Mouse (Mus musculus) forebrain, postnatal 0 days (tissue): Measurements from ENCODE around the gene Galnt11. TPM values are rescaled to one million over a fixed set of nuclear protein-coding genes. Genes with fewer than 3 reads are reported as not detected.
"Not testable (repeated sequence)": the region's sequence is repeated elsewhere in the genome, so short reads cannot be mapped to it uniquely, and the experiment has no call there.

Experiments
- ATAC-seq: fragments of 200-750 bp; cut with Nextera tagmentation; 2 replicates; pipeline ENCODE4 v1.8.0; 2017; ENCODE audit warnings: mild to moderate bottlenecking, moderate library complexity
- DNase-seq: peaks from one replicate; pipeline ENCODE4 v3.0.0-alpha.2; 2015
- H3K27ac ChIP-seq: fragments of 300-500 bp; sonication (generic); 2 replicates; pipeline ENCODE4 v1.5.1; 2014; ENCODE audit warnings: low read depth, mild to moderate bottlenecking, antibody characterized with exemption, low read length, moderate library complexity, mixed read lengths
- H3K27me3 ChIP-seq: fragments of 300-500 bp; sonication (generic); 2 replicates; pipeline ENCODE4 v1.6.1; 2014; ENCODE audit warnings: mild to moderate bottlenecking, low read length, mixed read lengths; ENCODE audit not compliant: insufficient read depth
- H3K36me3 ChIP-seq: fragments of 300-500 bp; sonication (generic); 2 replicates; pipeline ENCODE4 v1.6.1; 2014; ENCODE audit warnings: mild to moderate bottlenecking, moderate library complexity; ENCODE audit not compliant: insufficient read depth
- H3K4me1 ChIP-seq: fragments of 300-500 bp; sonication (generic); 2 replicates; pipeline ENCODE4 v1.6.1; 2014; ENCODE audit warnings: antibody characterized with exemption; ENCODE audit not compliant: insufficient read depth
- H3K4me2 ChIP-seq: fragments of 300-500 bp; sonication (generic); 2 replicates; pipeline ENCODE4 v1.6.1; 2014; ENCODE audit warnings: low read depth, mild to moderate bottlenecking, moderate library complexity
- H3K4me3 ChIP-seq: fragments of 300-500 bp; sonication (generic); 2 replicates; pipeline ENCODE4 v1.5.1; 2014; ENCODE audit warnings: low read depth, low read length, mixed read lengths
- H3K9ac ChIP-seq: fragments of 300-500 bp; sonication (generic); 2 replicates; pipeline ENCODE4 v1.6.1; 2014; ENCODE audit warnings: mild to moderate bottlenecking
- H3K9me3 ChIP-seq: fragments of 300-500 bp; sonication (generic); 2 replicates; pipeline ENCODE4 v1.6.1; 2016; ENCODE audit warnings: low read length
- CTCF ChIP-seq: sonication (generic); IDR thresholded peaks from 2 replicates; pipeline ENCODE4 v1.5.1; 2016; ENCODE audit warnings: antibody characterized with exemption, control low read depth, low read depth
- WGBS: fragments of 180-500 bp; shearing (Covaris S2); extraction: QIAGEN DNeasy Blood & Tissue Kit; methylation state at CpG from one replicate; pipeline ENCODE4 v1.1.7; 2014; 5-methylcytosine and 5-hydroxymethylcytosine counted together
- polyA plus RNA-seq: library from polyadenylated mRNA; unstranded; fragments of >200 nt; fragmentation: Nextera tagmentation; extraction: Ambion mirVana; gene quantifications from 2 replicates; pipeline ENCODE4 v1.2.1, GENCODE M21; 2015
- total RNA-seq: library from RNA; depleted of rRNA; stranded (reverse); fragments of >200 nt; gene quantifications from 2 replicates; pipeline ENCODE4 v1.2.3, GENCODE M21; 2014

Gene Galnt11
- total and polyA plus RNA-seq, 2 experiments from 2014 or later: 43.8 to 57.1 TPM

DNA sequence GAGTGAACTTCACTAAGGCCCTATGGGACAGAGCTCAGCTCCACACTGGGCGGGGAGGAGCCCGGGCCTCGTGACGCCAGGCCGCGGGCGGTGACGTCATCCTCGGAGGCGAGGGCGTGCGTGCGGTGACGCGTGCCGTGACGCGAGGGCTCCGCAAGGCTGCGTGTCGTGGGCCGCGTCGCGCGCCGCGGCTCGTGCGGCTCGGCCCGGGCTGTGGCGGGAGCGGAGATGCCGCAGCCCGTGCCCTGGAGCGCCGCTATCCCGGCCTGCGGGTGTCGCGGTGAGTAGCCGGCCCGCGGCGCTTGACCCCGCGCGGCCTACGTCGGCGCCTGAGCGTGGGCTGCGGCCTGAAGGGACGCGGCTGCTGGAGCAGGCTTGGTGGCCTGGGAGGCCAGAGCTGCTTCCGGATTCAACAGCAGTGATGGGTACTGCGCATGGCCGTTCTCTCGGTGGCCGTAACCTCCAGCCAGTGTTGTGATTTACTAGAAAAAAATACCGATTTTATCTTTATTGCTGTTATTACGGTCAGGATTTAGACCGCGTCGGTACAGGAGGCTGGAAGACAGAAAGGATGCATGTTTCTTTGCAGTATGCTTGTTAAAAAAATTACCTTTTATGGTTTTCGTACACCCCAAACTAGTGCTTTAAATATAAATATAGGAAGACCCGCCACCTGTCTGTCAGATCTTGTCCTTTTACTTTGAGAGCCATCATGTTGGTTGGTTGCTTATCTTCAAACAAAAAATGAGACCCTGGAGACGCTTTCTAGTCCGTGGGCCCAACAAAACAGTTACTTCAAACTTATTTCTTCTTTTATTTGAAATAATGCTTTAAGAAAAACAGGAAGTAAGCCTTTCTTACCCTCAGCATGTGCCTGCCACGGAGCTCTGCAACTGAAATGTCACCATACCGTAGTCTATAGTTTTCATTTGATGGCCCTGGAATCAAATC is 1.3 kb downstream of the Galnt11 start, which contains the start of gene E130116L18Rik:
Gene E130116L18Rik, minus strand, starts transcription at position 402 of the 951 bp plus-strand sequence.
- Histone ChIP-seq H3K27ac (peak within 1 kb of the TSS; percentile 89), H3K36me3 (no peaks in the 10 kb centered on the region), H3K4me3 (peak within 1 kb of the TSS; percentile 56), H3K4me1 (peaks cover 5% of the 10 kb centered on the region), H3K4me2 (peak within 1 kb of the TSS; percentile 62), H3K27me3 (no peaks in the 10 kb centered on the region), H3K9me3 (no peaks in the 10 kb centered on the region), H3K9ac (peak within 1 kb of the TSS; percentile 68)
- 3% methylated on average over 72 of the region's 72 CpGs for WGBS
- DNase-seq: peak; percentile 94
- TF ChIP-seq CTCF: no peak
- ATAC-seq: peak; percentile 99

DNA sequence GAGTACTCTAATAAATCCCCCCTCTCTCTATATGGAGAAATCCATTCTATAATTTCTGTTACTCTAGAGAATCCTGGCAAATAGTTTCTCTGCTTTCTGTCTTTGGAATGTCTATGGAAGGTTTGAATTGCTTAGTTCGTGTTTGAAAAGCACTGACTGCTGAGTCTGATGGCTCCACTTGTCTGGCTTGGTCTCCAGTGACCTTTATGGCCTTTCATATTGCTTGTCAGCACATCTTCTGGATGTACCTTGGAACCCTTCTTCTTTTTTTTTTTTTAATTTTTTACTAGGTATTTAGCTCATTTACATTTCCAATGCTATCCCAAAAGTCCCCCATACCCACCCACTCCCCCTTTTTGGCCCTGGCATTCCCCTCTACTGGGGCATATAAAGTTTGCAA is 2.7 kb downstream of the Galnt11 start:
- H3K27me3 ChIP-seq, H3K4me3 ChIP-seq, ATAC-seq, H3K4me1 ChIP-seq, H3K9ac ChIP-seq, DNase-seq, H3K4me2 ChIP-seq, H3K27ac ChIP-seq, H3K36me3 ChIP-seq, H3K9me3 ChIP-seq: not testable (repeated sequence)
- 100% methylated on average over 1 of the region's 1 CpGs for WGBS

DNA sequence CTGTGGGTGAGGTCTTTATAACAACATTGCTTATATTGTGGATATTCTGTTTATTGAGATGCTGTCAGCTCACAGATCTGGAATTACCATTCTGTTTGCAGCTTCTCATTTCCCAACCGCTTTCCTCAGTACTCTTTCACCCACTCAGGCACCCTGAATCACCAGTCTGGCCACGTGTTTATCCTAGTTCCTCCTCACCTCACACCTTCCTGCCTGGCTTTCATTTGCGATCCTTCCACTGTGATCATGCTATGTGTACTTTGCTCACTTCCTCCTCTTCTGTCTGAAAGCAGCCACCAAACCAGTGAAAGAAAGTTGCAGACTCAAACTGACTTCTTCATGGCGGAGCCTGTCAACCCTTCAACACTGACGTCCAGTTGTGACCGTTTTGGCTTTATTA is 21.4 kb downstream of the Galnt11 start:
- Histone ChIP-seq H3K9ac (no peak overlapping the region), H3K4me1 (no peaks in the 10 kb centered on the region), H3K27ac (no peak overlapping the region), H3K36me3 (no peaks in the 10 kb centered on the region; the same call in 1 of the 2 replicates), H3K4me2 (no peak overlapping the region), H3K27me3 (no peaks in the 10 kb centered on the region), H3K4me3 (no peak overlapping the region), H3K9me3 (no peaks in the 10 kb centered on the region)
- WGBS: 93% methylated on average over 6 of the region's 6 CpGs
- no peak for TF ChIP-seq CTCF
- no peak for ATAC-seq
- no peak for DNase-seq

DNA sequence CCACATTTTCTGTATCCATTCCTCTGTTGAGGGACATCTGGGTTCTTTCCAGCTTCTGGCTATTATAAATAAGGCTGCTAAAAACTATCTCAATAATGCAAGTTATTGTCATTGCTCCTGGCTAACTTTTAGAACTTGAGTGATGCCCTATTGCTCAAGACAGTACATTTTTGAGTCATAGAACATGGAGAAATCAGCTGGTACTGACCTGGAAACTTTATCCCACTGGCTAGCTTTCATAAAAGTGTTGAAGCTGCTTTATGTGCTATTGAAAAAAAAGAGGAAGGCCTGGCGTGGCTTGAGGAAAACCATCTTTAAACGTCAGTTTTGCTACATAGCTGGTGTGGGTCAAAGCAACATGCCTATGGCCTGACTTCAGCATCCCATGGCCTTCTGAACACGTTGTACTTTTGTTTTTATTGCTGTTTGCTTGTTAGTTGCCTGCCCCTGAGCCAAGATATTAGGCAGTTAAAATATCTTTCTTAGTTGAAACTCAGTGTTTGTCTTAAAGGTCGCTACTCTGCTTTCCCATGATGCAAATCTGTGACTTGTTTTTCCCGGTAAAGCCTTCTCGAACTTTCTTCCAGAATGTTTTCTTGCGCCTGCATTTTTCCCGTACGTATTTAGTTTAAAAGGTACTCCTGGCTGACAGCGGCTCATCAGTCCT is 24.2 kb downstream of the Galnt11 start:
- H3K4me2 ChIP-seq: no peak overlapping the region
- H3K27me3 ChIP-seq: no peaks in the 10 kb centered on the region
- H3K9me3 ChIP-seq: no peaks in the 10 kb centered on the region
- ATAC-seq (no peak), DNase-seq (no peak)
- 91% methylated on average over 10 of the region's 10 CpGs for WGBS
- H3K27ac ChIP-seq: no peak overlapping the region
- peaks cover 23% of the 10 kb centered on the region for H3K36me3 ChIP-seq
- H3K4me1 ChIP-seq: no peaks in the 10 kb centered on the region
- no peak overlapping the region for H3K4me3 ChIP-seq
- H3K9ac ChIP-seq: no peak overlapping the region
- TF ChIP-seq CTCF: no peak

DNA sequence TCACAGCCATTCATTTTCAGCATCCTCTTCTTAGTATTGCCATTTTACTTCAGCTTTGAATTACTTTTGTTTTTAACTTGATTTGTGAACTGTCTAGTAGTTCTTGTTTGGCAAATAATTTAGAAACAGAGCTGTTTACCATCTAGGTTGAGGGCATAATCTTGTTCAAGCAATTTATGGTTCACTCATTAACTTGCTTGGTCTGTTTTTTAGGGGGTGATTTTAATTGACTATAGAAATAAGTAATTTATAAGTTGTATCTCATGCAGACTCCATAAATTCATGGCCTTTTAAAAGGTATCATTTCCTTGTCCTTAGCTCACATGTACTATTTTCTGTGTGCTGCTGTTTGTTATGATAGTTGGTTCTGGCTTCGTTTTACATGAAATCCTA is 24.8 kb downstream of the Galnt11 start:
- Histone ChIP-seq H3K27me3 (no peaks in the 10 kb centered on the region), H3K4me3 (no peak overlapping the region), H3K9ac (no peak overlapping the region), H3K4me2 (no peak overlapping the region), H3K36me3 (peaks cover 28% of the 10 kb centered on the region), H3K27ac (no peak overlapping the region), H3K9me3 (no peaks in the 10 kb centered on the region), H3K4me1 (no peaks in the 10 kb centered on the region)
- WGBS: 83% methylated on average over 1 of the region's 1 CpGs
- no peak for DNase-seq
- ATAC-seq: no peak
- no peak for TF ChIP-seq CTCF

DNA sequence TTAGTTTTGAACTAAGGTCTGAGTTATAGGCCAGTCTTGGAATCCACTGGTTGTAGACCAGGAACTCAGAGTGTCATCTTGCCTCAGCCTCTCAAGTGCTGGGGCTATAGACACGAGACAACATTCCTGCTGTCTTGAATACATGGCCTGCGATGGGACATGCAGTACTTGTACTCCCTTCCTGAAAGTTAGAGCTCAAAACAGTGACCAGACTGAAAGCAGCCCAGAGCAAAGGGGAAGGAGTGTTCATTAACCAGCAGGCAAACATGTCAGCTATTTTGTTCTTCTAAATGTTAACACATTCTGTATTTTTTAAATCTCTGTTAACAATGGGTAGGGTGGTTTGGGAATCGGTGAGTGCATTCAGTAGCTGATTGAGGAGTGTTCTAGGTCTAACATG is 25.3 kb downstream of the Galnt11 start:
- ATAC-seq (no peak), DNase-seq (no peak)
- Histone ChIP-seq H3K4me1 (no peaks in the 10 kb centered on the region), H3K27me3 (no peaks in the 10 kb centered on the region), H3K9ac (no peak overlapping the region), H3K27ac (no peak overlapping the region), H3K36me3 (peaks cover 34% of the 10 kb centered on the region), H3K4me3 (no peak overlapping the region), H3K9me3 (no peaks in the 10 kb centered on the region), H3K4me2 (no peak overlapping the region)
- WGBS: 80% methylated on average over 3 of the region's 3 CpGs
- no peak for TF ChIP-seq CTCF

DNA sequence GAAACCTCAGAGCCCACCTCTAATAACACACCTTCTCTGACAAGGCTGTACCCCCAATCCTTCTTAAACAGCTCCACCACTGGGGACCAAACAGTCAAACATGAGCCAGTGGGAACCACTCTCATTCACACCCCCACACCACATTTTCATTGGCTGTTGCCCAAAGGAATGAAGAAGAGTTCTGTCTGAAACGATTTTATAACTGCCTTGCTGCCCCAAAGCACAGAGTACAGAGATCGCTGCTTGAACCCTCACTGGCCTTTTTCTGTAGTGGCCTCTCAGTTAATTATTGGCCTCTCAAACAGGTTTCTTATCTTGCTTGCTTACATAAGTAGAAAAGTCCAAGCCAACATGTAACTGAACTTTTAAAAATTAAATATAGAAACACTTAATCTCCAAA is 30.7 kb downstream of the Galnt11 start:
- H3K27me3 ChIP-seq: no peaks in the 10 kb centered on the region
- DNase-seq: no peak
- H3K9ac ChIP-seq: no peak overlapping the region
- H3K4me3 ChIP-seq: no peak overlapping the region
- no peak for ATAC-seq
- 79% methylated on average over 2 of the region's 2 CpGs for whole genome bisulfite sequencing
- H3K4me2 ChIP-seq: no peak overlapping the region
- TF ChIP-seq CTCF: no peak
- peaks cover 73% of the 10 kb centered on the region for H3K36me3 ChIP-seq
- no peaks in the 10 kb centered on the region for H3K4me1 ChIP-seq
- H3K9me3 ChIP-seq: no peaks in the 10 kb centered on the region
- no peak overlapping the region for H3K27ac ChIP-seq
